Mouse (Mus musculus): Measurements from ENCODE around the gene Btbd1.
"Not testable (repeated sequence)": the region's sequence is repeated elsewhere in the genome, so short reads cannot be mapped to it uniquely, and the experiment has no call there.

Btbd1 gene

DNA sequence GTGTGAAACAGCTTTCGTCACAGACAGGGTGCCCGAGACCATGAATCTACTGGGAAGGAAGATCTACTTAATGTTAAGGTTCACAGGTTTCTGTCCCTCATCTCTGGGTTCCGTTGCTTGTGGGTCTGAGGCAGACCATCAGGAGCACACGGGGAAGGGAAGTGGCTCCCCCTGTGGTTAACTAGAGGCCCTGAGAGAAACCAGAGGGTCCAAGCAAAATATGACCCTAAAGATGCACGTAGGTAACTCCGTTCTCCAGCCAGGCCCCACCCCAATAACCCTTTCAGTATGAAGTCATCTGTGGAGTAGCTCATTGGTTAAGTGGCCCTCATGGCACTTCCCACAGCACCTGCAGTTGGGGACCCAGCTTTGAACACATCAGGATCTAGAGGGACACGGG, 20.4 kb upstream of the Btbd1 start:
- no peak for DNase-seq

DNA sequence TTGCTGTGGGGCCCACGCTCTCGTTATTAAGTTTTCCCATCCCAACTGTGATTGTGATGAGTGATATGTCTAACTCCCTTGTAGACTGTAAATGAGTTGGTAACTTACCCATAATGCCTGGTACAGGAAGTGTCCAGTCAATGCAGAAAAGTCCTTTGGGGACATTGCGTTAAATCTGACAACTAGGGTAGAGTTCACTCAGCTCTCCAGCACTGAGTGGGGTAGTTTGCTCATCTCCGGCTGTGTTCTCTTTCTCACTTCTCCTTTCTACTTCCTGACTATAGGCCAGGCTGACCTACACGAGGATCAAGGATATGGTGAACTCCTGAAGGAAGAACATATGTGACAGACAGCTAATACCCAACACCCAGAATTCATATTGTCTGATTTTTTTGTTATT, 20.0 kb upstream of the Btbd1 start:
- DNase-seq, result no peak

DNA sequence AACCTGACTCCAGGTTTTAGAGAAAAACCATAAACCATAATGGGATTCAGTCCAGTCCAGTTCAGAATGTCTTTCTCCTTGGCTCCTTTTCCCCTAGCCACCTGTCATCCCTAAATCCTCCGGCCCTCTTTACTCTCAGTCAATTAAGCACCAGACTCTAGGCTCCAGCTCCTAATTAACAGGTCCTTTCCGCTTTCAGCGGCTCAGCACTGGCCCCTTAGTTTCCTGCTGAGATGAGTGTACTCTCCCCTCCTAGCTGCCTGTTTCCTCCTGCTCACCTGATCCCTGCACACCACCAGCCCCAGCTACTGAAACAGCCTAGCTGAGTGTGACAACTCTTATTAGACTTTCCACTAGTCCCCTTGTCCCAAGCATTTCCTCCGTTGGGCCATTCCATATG, 18.5 kb upstream of the Btbd1 start:
- DNase-seq, result no peak

DNA sequence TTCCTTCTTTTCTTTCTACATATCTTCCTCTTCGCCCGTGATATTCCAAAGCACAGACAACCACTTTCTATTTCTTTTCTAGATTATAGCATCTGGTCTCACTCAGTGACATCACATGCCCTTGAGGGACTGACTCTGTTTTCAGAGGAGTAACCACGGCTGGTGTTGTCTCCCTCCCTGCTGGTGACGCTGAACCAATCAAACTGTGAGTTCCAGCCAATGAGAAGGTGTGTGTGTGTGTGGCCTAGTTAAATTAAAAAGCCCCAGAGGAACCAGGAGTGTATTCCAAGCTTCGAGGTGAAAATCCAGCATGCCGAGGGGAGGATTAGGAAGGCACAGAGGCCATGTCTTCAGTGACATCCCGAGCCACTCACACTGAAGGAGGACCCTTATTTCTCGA, 17.8 kb upstream of the Btbd1 start:
- DNase-seq, result no peak

DNA sequence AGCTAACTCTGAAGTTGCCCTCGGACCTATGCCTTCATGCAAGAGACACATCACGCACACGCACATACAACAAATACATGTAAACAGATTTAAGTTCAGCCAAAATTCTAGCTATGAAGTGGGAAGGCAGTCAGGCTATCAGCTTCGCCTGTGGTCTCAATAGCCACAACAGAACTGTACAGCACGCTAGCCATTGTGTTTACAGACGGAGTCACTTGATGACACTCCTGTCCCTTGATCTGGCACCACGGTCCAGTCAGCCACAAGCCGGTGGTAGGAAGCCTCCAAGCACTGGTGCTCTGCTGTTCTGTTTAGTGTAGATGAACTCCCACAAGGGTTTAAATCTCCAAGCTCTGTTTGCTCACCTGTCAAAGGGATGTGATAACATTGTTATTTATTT, 16.8 kb upstream of the Btbd1 start:
- no peak for DNase-seq

DNA sequence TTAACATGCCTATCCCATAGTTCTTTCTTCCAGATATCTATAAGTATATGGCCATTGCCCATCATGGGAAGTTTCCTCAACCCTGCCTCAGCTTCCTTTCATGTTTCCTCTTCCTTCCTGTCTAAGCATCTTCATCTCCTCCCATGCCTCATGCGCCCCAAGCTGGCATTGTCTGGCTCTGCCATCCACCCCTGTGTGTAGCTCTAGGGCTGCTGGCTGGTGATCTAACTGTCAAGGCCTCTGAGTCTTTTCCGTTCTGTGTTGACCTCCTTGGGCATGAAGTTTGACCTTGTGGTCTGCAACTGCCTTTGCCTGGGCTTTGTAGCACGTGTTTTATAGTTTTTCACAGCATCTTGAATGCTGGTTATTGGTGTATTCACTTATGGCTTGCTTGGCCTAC, 16.1 kb upstream of the Btbd1 start:
- no peak for DNase-seq

DNA sequence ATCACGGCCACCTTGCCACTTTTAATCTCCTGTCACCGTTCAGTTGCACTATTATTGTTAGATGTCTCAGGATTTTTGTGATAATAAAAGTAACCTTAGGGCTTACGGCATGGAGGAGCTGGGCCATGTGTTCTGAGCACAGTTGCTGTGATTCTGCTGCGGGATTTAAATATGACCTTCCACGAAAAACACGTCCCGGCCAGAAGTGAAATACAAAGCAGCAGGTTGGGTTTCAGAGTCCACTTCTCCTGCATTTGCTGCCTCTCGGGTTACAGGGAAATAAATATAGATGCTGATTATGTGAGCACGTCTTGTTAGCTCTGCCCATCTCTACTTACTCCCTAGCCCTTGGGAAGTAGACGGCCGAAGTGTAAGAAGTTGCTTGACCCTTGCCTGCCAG, 15.6 kb upstream of the Btbd1 start:
- no peak for DNase-seq

DNA sequence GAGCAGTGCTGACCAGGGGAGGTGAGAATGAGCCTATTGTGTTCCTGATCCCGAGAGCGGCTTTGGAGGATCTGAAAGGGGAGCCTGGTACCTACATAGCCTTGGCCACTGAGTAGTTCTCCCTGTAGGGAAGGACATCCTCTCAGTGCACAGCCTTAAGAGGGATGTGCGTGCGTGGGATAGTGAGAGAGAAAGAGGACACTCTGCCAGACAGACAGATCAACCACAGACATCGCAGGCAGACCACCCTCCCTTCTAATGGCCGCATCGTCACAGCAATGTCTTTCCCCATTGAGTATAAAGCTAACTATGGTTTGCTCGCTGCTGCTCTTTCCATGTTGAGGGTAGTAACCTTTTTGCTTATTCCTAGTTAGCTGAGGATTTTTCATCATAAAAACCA, 14.7 kb upstream of the Btbd1 start:
- no peak for DNase-seq

DNA sequence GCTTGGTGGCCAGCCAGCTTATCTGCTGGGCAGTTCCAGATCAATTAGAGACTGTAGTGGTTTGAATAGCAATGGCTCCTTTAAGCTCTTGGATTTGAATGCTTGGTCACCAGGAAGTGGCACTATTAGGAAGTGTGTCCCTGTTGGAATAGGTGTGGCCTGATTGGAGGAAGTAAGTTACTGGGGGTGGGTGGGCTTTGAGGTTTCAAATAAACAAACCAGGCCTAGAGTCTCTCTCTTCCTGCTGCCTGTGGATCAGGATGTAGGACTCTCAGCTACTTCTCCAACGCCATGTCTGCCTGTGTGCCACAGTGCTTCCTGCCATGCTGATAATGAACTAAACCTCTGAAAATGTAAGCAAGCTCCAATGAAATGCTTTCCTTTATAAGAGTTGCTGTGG, 13.8 kb upstream of the Btbd1 start:
- DNase-seq, result no peak

DNA sequence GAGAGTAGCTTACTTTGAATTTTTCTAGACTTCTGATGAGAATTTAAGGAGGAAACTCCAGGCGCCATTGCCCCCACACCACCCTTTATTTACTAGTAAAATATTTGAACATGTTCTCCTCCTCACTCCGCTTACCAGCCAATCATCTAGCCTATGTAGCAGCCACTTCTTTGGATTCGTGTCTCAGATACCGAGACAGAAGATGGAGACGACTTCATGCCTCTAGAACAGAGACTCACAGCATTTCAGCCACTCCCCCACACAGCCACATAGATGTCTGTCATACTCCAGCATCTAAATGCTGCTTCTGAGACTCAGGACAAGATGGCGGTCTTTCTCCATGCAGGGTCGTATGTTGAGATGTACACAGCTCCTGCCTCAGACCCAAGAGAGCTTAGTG, 12.9 kb upstream of the Btbd1 start:
- DNase-seq, result no peak

DNA sequence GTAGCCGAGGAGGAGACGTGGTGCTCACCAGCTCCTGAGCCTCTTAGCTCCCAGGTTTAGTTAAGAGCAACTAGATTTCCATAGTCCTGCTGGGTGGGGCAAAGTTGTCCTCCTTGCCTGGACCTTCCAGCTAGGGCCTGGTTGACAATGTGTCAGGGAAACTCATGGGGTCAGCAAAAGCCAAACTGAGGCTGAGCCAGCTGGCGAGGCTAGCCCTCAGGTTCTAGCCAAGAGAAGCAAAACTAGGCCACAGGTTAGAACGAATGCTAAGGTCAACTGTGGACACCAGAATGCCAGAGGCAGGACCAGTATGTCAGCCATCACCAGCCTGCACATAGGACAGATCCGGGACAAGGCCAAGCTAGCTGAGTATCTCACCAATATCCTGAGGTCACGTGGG, 12.2 kb upstream of the Btbd1 start:
- no peak for DNase-seq

DNA sequence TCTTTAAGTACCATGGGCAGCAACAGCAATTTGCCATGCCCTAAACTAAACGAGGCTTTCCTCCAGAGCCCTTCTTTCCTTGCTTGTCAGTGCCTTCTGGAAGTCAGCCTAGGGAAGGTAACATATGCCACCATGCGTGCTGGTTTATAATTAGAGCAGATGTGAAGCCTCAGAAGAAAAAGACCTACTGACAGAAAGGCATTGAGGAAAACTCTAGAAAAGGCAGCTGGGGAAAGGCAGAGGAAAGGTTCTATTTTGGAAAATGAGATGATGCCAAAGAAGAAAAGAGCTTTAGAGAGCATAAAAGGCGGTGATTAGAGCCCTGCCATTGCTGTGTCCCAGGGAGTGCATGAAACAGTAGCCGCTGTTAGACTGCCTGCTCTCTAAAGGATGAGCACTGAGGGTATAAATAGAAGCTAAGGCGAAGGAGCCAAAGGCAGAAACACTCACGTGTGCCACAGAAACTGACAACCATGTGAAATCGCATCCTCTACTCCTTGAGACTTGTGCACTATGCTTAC, 11.5 kb upstream of the Btbd1 start:
- DNase-seq, result no peak

DNA sequence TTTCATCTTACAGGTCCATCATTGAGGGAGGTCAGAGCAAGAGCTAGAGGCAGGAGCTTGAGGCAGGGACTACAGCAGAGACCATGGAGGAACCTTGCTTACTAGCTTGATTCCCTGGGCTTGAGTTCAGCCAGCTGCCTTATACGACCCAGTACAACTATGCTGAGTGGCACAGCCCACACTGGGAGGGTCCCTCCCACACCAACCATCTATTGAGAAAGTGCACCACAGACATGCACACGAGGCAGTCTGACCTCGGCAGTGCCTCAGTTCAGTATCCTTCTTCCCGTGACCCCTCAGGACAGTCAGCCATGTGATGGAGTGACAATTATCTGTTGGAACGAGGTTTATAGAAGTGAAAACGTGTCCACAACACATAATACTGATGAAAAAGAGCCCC, 10.5 kb upstream of the Btbd1 start:
- no peak for DNase-seq

DNA sequence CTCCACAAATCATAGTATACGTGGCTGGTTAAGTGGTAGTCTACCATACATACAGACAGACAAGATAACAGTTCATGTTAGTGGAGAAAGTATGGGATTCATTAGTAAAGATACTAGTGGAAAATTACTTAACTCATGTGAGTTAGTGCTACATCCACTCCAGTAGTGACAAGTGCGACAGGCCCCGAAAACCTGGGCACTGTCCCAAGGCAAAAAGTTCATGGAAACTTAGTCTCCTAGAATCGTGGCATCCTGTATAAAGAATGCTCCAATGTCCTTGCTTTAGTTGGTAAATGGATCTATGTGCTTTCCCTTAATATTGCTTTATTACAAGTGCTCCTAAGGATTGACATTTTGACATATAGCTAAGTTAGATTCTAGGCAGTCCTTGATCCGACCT, 8.5 kb upstream of the Btbd1 start:
- not testable (repeated sequence) for DNase-seq

DNA sequence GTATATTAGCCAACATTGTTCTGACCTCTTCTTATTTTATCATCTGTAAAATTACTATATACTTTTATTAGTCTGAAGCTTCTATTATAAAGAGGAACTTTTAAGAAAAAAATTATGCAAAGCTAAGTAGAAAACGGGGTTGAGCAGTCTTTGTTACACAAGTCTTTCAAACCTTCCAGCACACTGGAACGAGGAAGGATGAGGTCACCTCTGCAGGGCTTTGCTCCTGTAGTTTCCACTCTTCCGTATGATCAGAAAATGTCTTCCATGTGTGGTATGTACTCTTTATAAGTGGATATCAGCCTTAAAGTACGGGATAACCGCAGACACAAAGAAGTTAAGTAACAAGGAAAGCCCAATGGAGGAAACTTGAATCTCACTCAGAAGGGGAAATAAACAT, 6.2 kb upstream of the Btbd1 start:
- DNase-seq, result no peak

DNA sequence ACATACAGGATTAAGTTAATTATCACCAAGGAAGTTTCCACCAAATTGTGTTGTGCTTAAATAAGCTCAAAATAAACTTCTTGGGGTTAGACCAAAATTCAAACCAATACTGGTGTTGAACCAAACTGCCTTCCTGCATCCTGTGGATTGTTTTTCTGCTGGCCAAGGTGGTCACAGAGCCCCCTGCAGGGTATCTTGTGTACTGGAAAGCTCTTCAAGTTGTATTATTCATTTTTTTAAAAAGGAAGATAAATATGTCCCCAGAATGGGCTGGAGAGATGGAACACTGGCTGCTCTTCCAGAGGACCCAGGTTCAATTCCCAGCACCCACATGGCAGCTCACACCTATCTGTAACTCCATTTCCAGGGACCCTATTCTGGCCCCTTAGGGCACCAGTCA, 5.6 kb upstream of the Btbd1 start:
- DNase-seq, result no peak

DNA sequence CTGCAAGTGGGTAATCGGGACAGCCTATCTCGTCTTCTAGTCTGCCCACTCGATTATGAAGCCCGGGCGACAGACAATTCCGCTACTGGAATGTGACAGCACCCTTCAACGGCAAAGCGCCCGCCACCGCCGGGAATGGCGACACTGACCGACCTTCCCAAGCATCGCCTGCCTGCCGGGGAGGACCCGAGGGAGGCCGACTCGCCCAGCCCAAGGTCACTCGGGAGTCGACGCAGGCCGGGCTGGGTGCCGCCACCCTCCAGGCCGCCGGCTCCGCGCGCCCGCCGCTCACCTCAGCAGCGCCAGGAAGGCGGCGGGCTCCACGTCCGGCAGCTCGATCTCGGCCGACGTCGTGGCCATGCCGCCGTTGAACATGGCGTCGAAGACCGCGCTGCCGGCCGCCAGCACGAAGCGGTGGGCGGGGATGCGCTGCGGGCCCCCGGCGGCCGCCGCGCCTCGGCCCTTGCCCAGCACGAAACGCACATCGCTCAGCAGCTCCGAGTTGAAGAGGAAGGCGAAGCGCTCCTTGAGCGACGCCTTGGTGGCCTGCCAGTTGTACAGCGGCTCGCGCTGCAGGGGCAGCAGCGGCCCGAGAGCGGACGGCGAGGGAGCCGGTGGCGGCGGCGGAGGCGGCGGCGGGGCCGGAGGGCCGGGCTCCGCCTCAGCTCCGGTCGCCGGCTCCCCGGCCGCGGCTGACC, 401 bp downstream of the Btbd1 start:
- no peak for DNase-seq

DNA sequence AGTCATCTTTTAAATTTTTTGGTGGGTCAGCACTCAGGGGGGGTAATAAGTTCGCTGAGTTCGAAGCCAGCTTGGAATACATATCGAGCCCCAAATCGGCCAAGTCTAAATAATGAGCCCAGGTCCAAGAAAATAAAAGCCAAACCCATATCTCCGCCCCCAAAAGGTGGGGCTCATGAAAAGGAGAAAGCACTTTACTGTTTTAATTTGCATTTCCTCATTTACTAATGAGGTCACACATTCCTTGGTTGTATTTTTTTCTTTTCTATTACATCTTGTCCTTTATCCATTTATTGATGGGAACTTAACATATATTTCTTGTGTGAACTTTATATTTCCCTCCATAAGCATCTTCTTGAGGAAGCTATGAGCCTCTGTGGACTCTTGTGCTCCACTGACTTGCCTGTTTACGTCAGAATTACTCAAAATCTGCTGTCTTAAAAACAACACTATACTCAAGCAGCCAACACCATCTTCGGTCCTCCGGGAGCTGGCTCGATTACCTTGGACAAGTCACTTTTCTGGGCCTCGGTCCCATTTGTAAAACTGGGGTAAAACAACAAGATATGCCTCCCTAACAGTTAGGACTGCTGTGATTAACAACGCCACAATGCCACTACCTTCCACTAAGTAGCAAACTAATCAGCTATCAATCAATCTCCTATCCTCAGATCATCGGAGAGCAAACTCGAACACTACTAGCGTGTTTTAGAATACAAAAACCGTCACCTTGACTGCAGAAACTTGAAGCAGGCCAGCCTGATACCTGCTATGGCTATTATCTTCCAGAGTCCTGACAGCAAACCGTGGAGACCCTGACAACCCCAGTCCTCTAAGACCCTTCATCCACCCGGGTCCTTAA, 1.2 kb downstream of the Btbd1 start:
- DNase-seq, result no peak

DNA sequence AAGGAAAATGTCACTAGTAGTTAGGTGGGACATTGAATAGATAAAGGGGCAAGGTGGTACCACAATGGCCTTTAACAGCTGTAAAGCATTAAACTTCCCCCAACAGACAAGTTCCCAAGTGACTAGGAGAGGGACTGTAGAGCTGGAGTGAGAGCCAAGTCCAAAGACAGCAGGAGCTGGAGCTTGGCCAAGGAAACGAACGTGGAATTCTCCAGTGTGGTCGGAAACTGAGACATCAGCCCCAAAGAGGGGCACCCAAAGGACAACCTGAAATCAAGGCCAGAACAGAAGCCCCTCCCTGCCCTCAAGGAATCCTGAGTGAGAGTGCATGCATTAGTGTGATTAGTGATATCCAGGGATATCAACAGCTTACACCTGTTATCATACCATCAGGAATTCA, 3.9 kb downstream of the Btbd1 start:
- DNase-seq, result peak in 1 of 2 experiments; percentile 10

DNA sequence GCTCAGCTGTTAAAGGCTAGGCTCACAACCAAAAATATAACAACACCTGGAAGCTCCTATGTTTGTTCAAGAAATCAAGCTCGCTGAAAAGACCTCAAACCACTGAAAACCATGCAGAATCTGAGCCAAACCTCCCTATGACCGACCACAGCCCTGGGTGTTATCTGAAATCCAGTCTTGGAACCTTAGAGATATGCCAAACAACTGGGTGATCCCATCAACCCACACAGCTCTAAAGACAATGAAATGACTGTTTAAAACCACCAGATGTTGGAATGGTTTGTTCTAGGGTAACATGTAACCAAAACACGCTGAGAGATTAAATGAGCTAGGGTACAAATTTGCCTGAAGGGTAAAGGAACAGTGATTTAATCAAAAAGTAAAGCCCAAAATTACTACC, 4.3 kb downstream of the Btbd1 start:
- DNase-seq, result no peak

DNA sequence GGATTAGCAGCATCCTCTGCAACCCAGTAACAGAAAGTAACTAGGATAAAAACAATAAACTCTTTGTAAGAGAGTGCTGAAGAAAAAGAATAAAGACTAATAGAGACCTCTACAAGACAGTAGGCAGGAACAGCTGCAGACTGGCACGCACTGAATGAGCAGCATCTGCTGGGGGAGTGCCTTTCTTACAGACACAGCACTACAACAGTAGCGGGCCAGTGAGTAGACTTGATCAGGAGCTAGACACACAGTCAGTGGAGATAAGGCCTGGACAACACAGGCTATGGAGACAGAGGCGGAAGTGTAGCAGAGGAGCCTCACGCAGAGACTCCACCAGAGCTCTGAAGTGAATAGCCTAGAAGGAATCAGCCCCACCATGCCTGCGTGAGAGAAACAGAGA, 23.2 kb downstream of the Btbd1 start:
- no peak for DNase-seq

DNA sequence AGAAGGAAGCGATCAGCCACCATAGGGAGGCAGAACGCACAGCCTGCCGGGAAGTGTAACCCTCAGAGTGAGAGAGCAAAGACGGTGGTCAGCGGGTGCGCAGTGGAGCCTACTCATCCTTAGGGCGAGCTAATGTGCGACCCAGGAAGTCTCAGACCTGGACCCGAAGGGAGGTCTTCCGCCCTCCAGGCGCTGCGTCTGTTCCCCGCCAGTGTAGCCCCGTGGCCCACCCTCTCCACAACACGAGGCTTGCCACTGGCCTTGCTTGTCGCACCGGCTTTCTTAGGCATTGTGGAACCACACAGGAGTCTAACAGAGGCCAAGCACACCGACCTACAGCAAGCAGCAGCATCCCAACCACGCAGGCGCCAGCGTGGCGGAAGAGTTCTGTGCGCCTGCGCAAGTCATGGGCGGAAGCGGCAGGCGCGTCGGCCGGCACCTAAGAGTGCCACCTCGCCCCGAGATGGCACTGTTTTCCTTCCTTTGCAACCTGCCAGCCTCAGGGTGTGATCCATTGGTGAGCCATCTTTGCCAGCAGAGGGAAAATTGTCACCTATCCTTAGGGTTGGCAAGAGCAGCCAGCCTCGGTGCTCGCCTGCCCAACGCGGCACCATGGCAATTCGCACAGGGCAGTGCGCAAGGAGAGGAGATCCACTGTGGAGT, 40.0 kb downstream of the Btbd1 start, which contains the start of gene 3110040N11Rik:
3110040N11Rik (minus strand) TSS at position 384 of the 663 bp plus-strand sequence.
- peak; percentile 86 to 89 for DNase-seq

DNA sequence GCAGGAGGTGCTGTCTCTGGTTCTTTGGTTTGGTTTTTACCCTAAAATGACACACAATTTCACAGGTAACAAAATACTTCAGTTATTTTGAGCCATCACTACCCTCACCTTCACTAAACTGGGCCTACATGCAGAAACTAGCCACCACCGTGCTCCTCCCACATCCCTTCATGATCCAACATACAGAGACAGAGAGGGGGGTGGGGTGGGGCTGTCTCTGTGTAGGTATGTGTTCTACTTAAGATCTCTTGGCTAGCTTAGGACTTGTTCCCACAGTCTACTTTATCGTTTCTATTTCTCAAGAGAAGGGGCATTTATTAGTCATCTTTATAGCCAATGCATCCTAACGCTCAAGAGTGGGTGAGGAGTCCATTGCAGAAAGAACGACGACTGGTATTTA, 40.7 kb downstream of the Btbd1 start:
- peak in 1 of 2 experiments; percentile 15 for DNase-seq

All from lung, postnatal 4 days (tissue).